Comparison of ENCODE assay signal across 8 mouse cellular contexts in the genomic region with DNA sequence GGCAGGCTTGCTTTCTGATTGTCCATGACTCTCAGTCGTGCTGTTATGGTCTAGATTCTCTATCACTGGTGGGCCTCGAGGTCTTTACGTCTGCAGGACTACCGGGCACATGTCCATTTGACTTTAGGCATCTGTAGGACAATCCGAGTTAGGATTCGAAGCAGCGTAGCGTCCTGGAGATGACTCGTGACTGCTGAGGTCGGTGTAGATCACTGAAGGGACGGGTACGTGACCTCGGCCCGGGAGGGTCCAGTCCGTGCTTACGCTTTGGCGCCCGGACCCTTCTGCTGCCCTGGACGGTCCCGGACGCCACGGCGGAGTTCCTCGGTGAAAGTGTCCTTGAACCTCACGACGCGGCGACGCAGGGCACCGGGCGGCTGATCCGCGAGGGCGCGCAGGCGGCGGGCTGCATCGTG. TPM values are rescaled to one million over a fixed set of nuclear protein-coding genes. Genes with fewer than 3 reads are reported as not detected.
DNase-seq lines count a peak whose midpoint lies in the region; ATAC-seq and TF ChIP-seq lines count a peak whose summit lies in the region.

No protein-coding gene starts in this region.

- peak overlapping the region; percentile 95 for H3K4me3 ChIP-seq in liver, adult 2 months (ENCODE audit: insufficient read depth, low read depth, low read length)
- H3K4me3 ChIP-seq in brown adipose tissue, adult 24 weeks (ENCODE audit: insufficient read depth, low read depth, low read length) = peak overlapping the region; percentile 94
- H3K4me3 ChIP-seq in forebrain, embryonic 16.5 days (replicated peaks; ENCODE audit: low read length) = peak overlapping the region; percentile 63
- H3K4me3 ChIP-seq in liver, embryonic 16.5 days (ENCODE audit: low read depth, low read length) = peak overlapping the region; percentile 91

- whole genome bisulfite sequencing in liver, adult 2 months = under 1% methylated on average over 38 of the region's 38 CpGs
- under 1% methylated on average over 38 of the region's 38 CpGs for WGBS in forebrain, embryonic 16.5 days
- WGBS in liver, embryonic 16.5 days (ENCODE audit: insufficient replicate concordance) = under 1% methylated on average over 37 of the region's 38 CpGs

- no peak for ATAC-seq in forebrain, embryonic 16.5 days
- no peak; the same call in 1 of the 2 replicates for ATAC-seq in liver, embryonic 16.5 days (ENCODE audit: low read depth)

- H3K4me2 ChIP-seq in forebrain, embryonic 16.5 days (ENCODE audit: low read length) = peak overlapping the region; percentile 85
- peak overlapping the region; percentile 91 for H3K4me2 ChIP-seq in liver, embryonic 16.5 days (ENCODE audit: low read depth, low read length)

- peak overlapping the region; percentile 93 for H3K9ac ChIP-seq in liver, adult 2 months (ENCODE audit: low read depth, low read length)
- H3K9ac ChIP-seq in forebrain, embryonic 16.5 days (replicated peaks; ENCODE audit: low read depth, low read length) = peak overlapping the region; percentile 76
- H3K9ac ChIP-seq in liver, embryonic 16.5 days (ENCODE audit: low read depth, low read length) = peak overlapping the region; percentile 80

- no peak for TF ChIP-seq POLR2A in liver, adult 2 months (IDR thresholded peaks at IDR 0.05; ENCODE audit: extremely low read depth, insufficient read depth, low read length)

- peak; percentile 48 for DNase-seq in liver, adult 2 months (ENCODE audit: extremely low read depth, low read depth, low spot score)
- DNase-seq in liver = no peak
- no peak for DNase-seq in embryo, embryonic 9.5 days (ENCODE audit: extremely low spot score)
- DNase-seq in kidney, postnatal 4 days = no peak
- no peak for DNase-seq in embryo, embryonic 10 days (ENCODE audit: low spot score)

- no peaks in the 10 kb centered on the region for H3K27me3 ChIP-seq in liver, adult 2 months (ENCODE audit: control insufficient read depth, insufficient read depth, low read length)
- no peaks in the 10 kb centered on the region for H3K27me3 ChIP-seq in forebrain, embryonic 16.5 days (replicated peaks; ENCODE audit: control insufficient read depth, insufficient read depth, low read length)
- no peaks in the 10 kb centered on the region for H3K27me3 ChIP-seq in liver, embryonic 16.5 days (ENCODE audit: control insufficient read depth, insufficient read depth, low read depth, low read length)

- peak overlapping the region; percentile 66 for H3K27ac ChIP-seq in liver, adult 2 months (replicated peaks; ENCODE audit: insufficient read depth, low read depth, low read length)
- peak overlapping the region; percentile 86 for H3K27ac ChIP-seq in brown adipose tissue, adult 24 weeks (replicated peaks; ENCODE audit: low read depth, low read length)
- peak overlapping the region; percentile 80 for H3K27ac ChIP-seq in forebrain, embryonic 16.5 days (ENCODE audit: low read length)
- H3K27ac ChIP-seq in liver, embryonic 16.5 days (ENCODE audit: low read length) = peak overlapping the region; percentile 74

- peaks cover 23% of the 10 kb centered on the region; the same call in 1 of the 2 replicates for H3K79me2 ChIP-seq in liver, adult 2 months (ENCODE audit: control insufficient read depth, insufficient read depth, low read length)

- peaks cover 8% of the 10 kb centered on the region for H3K4me1 ChIP-seq in liver, adult 2 months (ENCODE audit: control insufficient read depth, insufficient read depth, low read length)
- H3K4me1 ChIP-seq in brown adipose tissue, adult 24 weeks (ENCODE audit: control insufficient read depth, insufficient read depth, insufficient read length, low read length) = peaks cover 4% of the 10 kb centered on the region
- peaks cover 37% of the 10 kb centered on the region for H3K4me1 ChIP-seq in forebrain, embryonic 16.5 days (replicated peaks; ENCODE audit: control insufficient read depth, insufficient read depth, low read length)
- peaks cover 26% of the 10 kb centered on the region for H3K4me1 ChIP-seq in liver, embryonic 16.5 days (ENCODE audit: control insufficient read depth, low read depth, low read length)

- TF ChIP-seq CTCF in liver, adult 2 months (IDR thresholded peaks at IDR 0.05; ENCODE audit: low read depth, low read length) = no peak

- H3K36me3 ChIP-seq in liver, adult 2 months (ENCODE audit: control insufficient read depth, insufficient read depth, low read length) = no peaks in the 10 kb centered on the region
- H3K36me3 ChIP-seq in forebrain, embryonic 16.5 days (ENCODE audit: control insufficient read depth, insufficient read depth) = no peaks in the 10 kb centered on the region
- peaks cover 2% of the 10 kb centered on the region; the same call in 1 of the 2 replicates for H3K36me3 ChIP-seq in liver, embryonic 16.5 days (ENCODE audit: control insufficient read depth, insufficient read depth)

- no peaks in the 10 kb centered on the region for H3K9me3 ChIP-seq in forebrain, embryonic 16.5 days (ENCODE audit: control insufficient read depth, low read length)
- H3K9me3 ChIP-seq in liver, embryonic 16.5 days (replicated peaks; ENCODE audit: control insufficient read depth, low read length) = no peaks in the 10 kb centered on the region

RNA-seq across cellular contexts. Expression of gene 0610012G03Rik, which starts 0.4 kb away (rescaled TPM):
- total RNA-seq in liver, adult 2 months (2014; rRNA removed) = 25.3 and 34.6 TPM in 2 replicates
- 61.1 and 63.2 TPM in 2 replicates for polyA plus RNA-seq in liver, adult 2 months (2012; rRNA removed)
- polyA plus RNA-seq in brown adipose tissue, adult 24 weeks (2012; ENCODE audit: insufficient read depth, insufficient read length, missing spikeins) = 106 and 114 TPM in 2 replicates
- polyA plus RNA-seq in forebrain, embryonic 16.5 days (2015; fragmentation: Nextera tagmentation; extraction: Ambion mirVana) = 110 and 112 TPM in 2 replicates
- polyA plus RNA-seq in liver, embryonic 16.5 days (2015; fragmentation: Nextera tagmentation; extraction: Ambion mirVana) = 36.7 and 37.4 TPM in 2 replicates

RNA-seq across cellular contexts. Expression of gene Ncbp2, which starts 0.4 kb away (rescaled TPM):
- total RNA-seq in liver, adult 2 months (2014; rRNA removed) = 8.4 and 10.5 TPM in 2 replicates
- 6.9 and 8.4 TPM in 2 replicates for polyA plus RNA-seq in liver, adult 2 months (2012; rRNA removed)
- 67.8 and 91.6 TPM in 2 replicates for polyA plus RNA-seq in brown adipose tissue, adult 24 weeks (2012; ENCODE audit: insufficient read depth, insufficient read length, missing spikeins)
- polyA plus RNA-seq in forebrain, embryonic 16.5 days (2015; fragmentation: Nextera tagmentation; extraction: Ambion mirVana) = 115 and 121 TPM in 2 replicates
- polyA plus RNA-seq in liver, embryonic 16.5 days (2015; fragmentation: Nextera tagmentation; extraction: Ambion mirVana) = 25.8 and 26.8 TPM in 2 replicates

RNA-seq across cellular contexts. Expression of gene Pigz, which starts 14.3 kb away (rescaled TPM):
- 0.18 and 0.47 TPM in 2 replicates for total RNA-seq in liver, adult 2 months (2014; rRNA removed)
- polyA plus RNA-seq in liver, adult 2 months (2012; rRNA removed) = 0.15 and 0.33 TPM in 2 replicates
- 1.1 TPM in 1 of 2 replicates, not detected in the other for polyA plus RNA-seq in brown adipose tissue, adult 24 weeks (2012; ENCODE audit: insufficient read depth, insufficient read length, missing spikeins)
- 1.6 TPM in 2 replicates for polyA plus RNA-seq in forebrain, embryonic 16.5 days (2015; fragmentation: Nextera tagmentation; extraction: Ambion mirVana)
- 0.37 and 0.48 TPM in 2 replicates for polyA plus RNA-seq in liver, embryonic 16.5 days (2015; fragmentation: Nextera tagmentation; extraction: Ambion mirVana)

RNA-seq across cellular contexts. Expression of gene Senp5, which starts 55.2 kb away (rescaled TPM):
- total RNA-seq in liver, adult 2 months (2014; rRNA removed) = 10.8 and 12.8 TPM in 2 replicates
- polyA plus RNA-seq in liver, adult 2 months (2012; rRNA removed) = 3.6 and 3.7 TPM in 2 replicates
- polyA plus RNA-seq in brown adipose tissue, adult 24 weeks (2012; ENCODE audit: insufficient read depth, insufficient read length, missing spikeins) = 8.1 and 10.8 TPM in 2 replicates
- 18.6 and 19.2 TPM in 2 replicates for polyA plus RNA-seq in forebrain, embryonic 16.5 days (2015; fragmentation: Nextera tagmentation; extraction: Ambion mirVana)
- 4.9 and 5.4 TPM in 2 replicates for polyA plus RNA-seq in liver, embryonic 16.5 days (2015; fragmentation: Nextera tagmentation; extraction: Ambion mirVana)
